Mouse (Mus musculus): ENCODE results near the gene Lgals2. TPM values are rescaled to one million over a fixed set of nuclear protein-coding genes. Genes with fewer than 3 reads are reported as not detected.

Lgals2 gene
- total and polyA plus RNA-seq, 3 experiments: not detected

GRCm38 (mm10) chr15:78859311-78859710, 4.0 kb upstream of the Lgals2 start:
- H3K36me3 ChIP-seq (ENCODE audit: control insufficient read depth in 1 of 2, insufficient read depth in 2 of 2, low read length in 2 of 2): peaks cover 0 to 5% of the 10 kb centered on the region in 2 experiments; a peak in 1 of 4 replicates
- no peaks in the 10 kb centered on the region for H3K9me3 ChIP-seq (replicated peaks; ENCODE audit: insufficient read depth, low read length)
- TF ChIP-seq CHD2 (IDR thresholded peaks at IDR 0.05; ENCODE audit: low read length): no peak
- TF ChIP-seq MXI1 (IDR thresholded peaks at IDR 0.05; ENCODE audit: low read depth, low read length): no peak
- no peak for TF ChIP-seq EP300 (IDR thresholded peaks at IDR 0.05; ENCODE audit: low read depth in 1 of 2, low read length in 2 of 2)
- TF ChIP-seq MYB (IDR thresholded peaks at IDR 0.05; ENCODE audit: low read depth, low read length): no peak
- no peak for TF ChIP-seq POLR2AphosphoS2 (IDR thresholded peaks at IDR 0.05; ENCODE audit: low read length)
- no peak for TF ChIP-seq BHLHE40 (IDR thresholded peaks at IDR 0.05; ENCODE audit: borderline replicate concordance, low read depth, low read length)
- no peak for TF ChIP-seq HCFC1 (IDR thresholded peaks at IDR 0.05; ENCODE audit: low read depth, low read length)
- TF ChIP-seq ZMIZ1 (IDR thresholded peaks at IDR 0.05; ENCODE audit: low read depth, low read length): no peak
- no peak for TF ChIP-seq E2F4 (IDR thresholded peaks at IDR 0.05; ENCODE audit: borderline replicate concordance, low read depth, low read length)
- TF ChIP-seq ETS1 (IDR thresholded peaks at IDR 0.05; ENCODE audit: low read depth, low read length): no peak
- TF ChIP-seq USF2 (IDR thresholded peaks at IDR 0.05; ENCODE audit: borderline replicate concordance in 1 of 2, insufficient read depth in 1 of 2, low read depth in 1 of 2, low read length in 2 of 2): no peak
- no peak for TF ChIP-seq RAD21 (IDR thresholded peaks at IDR 0.05; ENCODE audit: low read depth, low read length)
- no peak for TF ChIP-seq TCF12 (IDR thresholded peaks at IDR 0.05; ENCODE audit: low read depth, low read length)
- no peak for TF ChIP-seq ZC3H11A (IDR thresholded peaks at IDR 0.05; ENCODE audit: low read depth, low read length)
- TF ChIP-seq GABPA (IDR thresholded peaks at IDR 0.05; ENCODE audit: low read depth, low read length): no peak
- H3K79me2 ChIP-seq (ENCODE audit: control insufficient read depth, insufficient read depth, low read length, poor library complexity): no peaks in the 10 kb centered on the region
- H3K4me3 ChIP-seq (ENCODE audit: control insufficient read depth in 1 of 2, insufficient read depth in 1 of 2, low read depth in 2 of 2, low read length in 2 of 2): no peak overlapping the region
- H3K4me1 ChIP-seq (ENCODE audit: control insufficient read depth in 1 of 2, insufficient read depth in 2 of 2, low read length in 2 of 2): peaks cover 7 to 14% of the 10 kb centered on the region in 2 experiments
- H3K27ac ChIP-seq (ENCODE audit: control insufficient read depth, low read depth, low read length): no peak overlapping the region
- no peak overlapping the region for H3K9ac ChIP-seq (ENCODE audit: control insufficient read depth, low read depth, low read length, poor library complexity, severe bottlenecking)
- no peak for DNase-seq (ENCODE audit: low read depth, low spot score)
- 0 out of 4 replicates have a peak, but pooled peaks cover 0 to 2% of the 10 kb centered on the region in 2 experiments for H3K27me3 ChIP-seq (ENCODE audit: control insufficient read depth in 1 of 2, insufficient read depth in 2 of 2, low read length in 2 of 2)

GRCm38 (mm10) chr15:78857009-78857408, 1.7 kb upstream of the Lgals2 start:
- Histone ChIP-seq H3K27ac (ENCODE audit: control insufficient read depth, low read depth, low read length) (no peak overlapping the region), H3K79me2 (ENCODE audit: control insufficient read depth, insufficient read depth, low read length, poor library complexity) (no peaks in the 10 kb centered on the region), H3K36me3 (ENCODE audit: control insufficient read depth in 1 of 2, insufficient read depth in 2 of 2, low read length in 2 of 2) (no peaks in the 10 kb centered on the region), H3K9me3 (replicated peaks; ENCODE audit: insufficient read depth, low read length) (no peaks in the 10 kb centered on the region), H3K4me3 (ENCODE audit: control insufficient read depth in 1 of 2, insufficient read depth in 1 of 2, low read depth in 2 of 2, low read length in 2 of 2) (no peak overlapping the region), H3K27me3 (ENCODE audit: control insufficient read depth in 1 of 2, insufficient read depth in 2 of 2, low read length in 2 of 2) (0 out of 4 replicates have a peak, but pooled peaks cover 0 to 2% of the 10 kb centered on the region in 2 experiments), H3K9ac (ENCODE audit: control insufficient read depth, low read depth, low read length, poor library complexity, severe bottlenecking) (no peak overlapping the region), H3K4me1 (ENCODE audit: control insufficient read depth in 1 of 2, insufficient read depth in 2 of 2, low read length in 2 of 2) (0 out of 4 replicates have a peak, but pooled peaks cover 0 to 2% of the 10 kb centered on the region in 2 experiments)
- TF ChIP-seq JUND (IDR thresholded peaks at IDR 0.05; ENCODE audit: low read depth, low read length): no peak
- no peak for TF ChIP-seq MYB (IDR thresholded peaks at IDR 0.05; ENCODE audit: low read depth, low read length)
- TF ChIP-seq NELFE (IDR thresholded peaks at IDR 0.05; ENCODE audit: low read depth, low read length): no peak
- TF ChIP-seq ZMIZ1 (IDR thresholded peaks at IDR 0.05; ENCODE audit: low read depth, low read length): no peak
- no peak for TF ChIP-seq USF2 (IDR thresholded peaks at IDR 0.05; ENCODE audit: borderline replicate concordance in 1 of 2, insufficient read depth in 1 of 2, low read depth in 1 of 2, low read length in 2 of 2)
- TF ChIP-seq NRF1 (IDR thresholded peaks at IDR 0.05; ENCODE audit: insufficient read depth, low read depth, low read length, poor library complexity, severe bottlenecking): no peak
- TF ChIP-seq ZNF384 (IDR thresholded peaks at IDR 0.05; ENCODE audit: low read depth, low read length): no peak
- TF ChIP-seq MAZ (IDR thresholded peaks at IDR 0.05; ENCODE audit: low read depth, low read length): no peak
- no peak for TF ChIP-seq GABPA (IDR thresholded peaks at IDR 0.05; ENCODE audit: low read depth, low read length)
- TF ChIP-seq ZC3H11A (IDR thresholded peaks at IDR 0.05; ENCODE audit: low read depth, low read length): no peak
- TF ChIP-seq MXI1 (IDR thresholded peaks at IDR 0.05; ENCODE audit: low read depth, low read length): no peak
- DNase-seq (ENCODE audit: low read depth, low spot score): no peak
